Mouse (Mus musculus): ENCODE data around the gene Zfp30. TPM values are rescaled to one million over a fixed set of nuclear protein-coding genes. Genes with fewer than 3 reads are reported as not detected.

The Zfp30 gene
- polyA plus RNA-seq (2015; fragmentation: Nextera tagmentation; extraction: Ambion mirVana), result 0.72 and 0.86 TPM in 2 replicates

DNA sequence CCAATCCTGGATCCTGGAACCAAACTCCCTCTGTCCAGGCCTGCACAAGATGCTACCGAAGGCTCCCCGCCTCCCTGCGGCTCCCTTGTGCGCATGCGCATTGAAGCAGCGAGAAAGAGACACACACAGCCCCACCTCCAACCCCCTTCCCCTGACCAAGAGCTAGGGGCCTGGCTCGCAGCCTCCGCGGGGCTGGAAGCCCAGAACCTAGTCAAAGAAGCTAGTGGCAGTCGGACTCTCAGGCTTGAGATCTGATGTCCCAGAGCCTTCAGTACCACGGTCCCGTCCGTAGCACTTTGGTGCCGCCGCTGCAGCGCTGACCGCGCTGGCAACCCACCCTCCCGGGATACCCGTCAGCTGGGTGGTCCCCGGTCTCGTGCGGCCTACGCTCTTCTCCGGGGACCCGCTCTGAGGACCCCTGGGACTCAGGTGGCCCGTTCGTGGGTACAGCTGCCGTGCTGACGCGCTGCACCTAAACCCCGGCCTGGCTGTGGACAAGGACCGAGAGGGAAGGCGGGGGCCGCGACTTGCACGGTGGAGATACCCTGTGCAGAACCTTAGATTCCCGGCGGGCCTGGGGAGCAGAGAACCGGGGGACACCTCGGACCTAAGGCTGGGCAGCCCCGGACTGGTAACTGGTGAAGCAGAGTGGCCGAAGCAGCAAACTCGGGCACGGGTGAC, at the start of gene Zfp30:
Gene Zfp30 (plus strand): TSS at position 128 of the 681 bp plus-strand sequence.
- under 1% methylated on average over 45 of the region's 45 CpGs for WGBS (ENCODE audit: insufficient replicate concordance)
- Histone ChIP-seq H3K4me1 (ENCODE audit: control insufficient read depth, low read depth, low read length) (peaks cover 3% of the 10 kb centered on the region; the same call in 1 of the 2 replicates), H3K27ac (ENCODE audit: low read length) (no peak within 1 kb of the TSS), H3K36me3 (ENCODE audit: control insufficient read depth, insufficient read depth) (no peaks in the 10 kb centered on the region; the same call in 1 of the 2 replicates), H3K9ac (ENCODE audit: low read depth, low read length) (peak within 1 kb of the TSS; percentile 75), H3K9me3 (replicated peaks; ENCODE audit: control insufficient read depth, low read length) (no peaks in the 10 kb centered on the region; the same call in 1 of the 2 replicates), H3K4me2 (ENCODE audit: low read depth, low read length) (peak within 1 kb of the TSS; percentile 87), H3K27me3 (ENCODE audit: control insufficient read depth, insufficient read depth, low read depth, low read length) (no peaks in the 10 kb centered on the region), H3K4me3 (ENCODE audit: low read depth, low read length) (peak within 1 kb of the TSS; percentile 69)
- ATAC-seq (ENCODE audit: low read depth), result peak; percentile 92

DNA sequence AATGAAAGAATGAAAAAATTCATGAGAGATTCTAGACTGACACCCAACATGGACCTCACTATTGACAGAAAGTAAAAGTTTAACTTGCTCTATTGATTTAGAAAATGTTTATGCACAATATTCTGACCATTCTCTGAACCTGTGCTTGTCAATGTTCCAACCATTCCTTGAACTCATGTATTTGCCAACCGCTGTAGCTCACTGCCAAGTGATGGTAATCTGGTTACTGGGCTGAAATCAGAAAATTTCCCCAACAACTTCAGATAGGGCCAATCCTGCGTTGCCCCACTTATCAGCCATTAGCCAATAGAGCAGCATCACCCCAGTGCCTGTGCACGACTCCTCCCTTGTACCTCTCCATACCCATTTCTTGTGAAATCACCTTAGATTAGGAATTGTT, 41.5 kb upstream of the Zfp30 start:
- H3K4me2 ChIP-seq (ENCODE audit: low read depth, low read length), result no peak overlapping the region
- peak; percentile 35 for ATAC-seq (ENCODE audit: low read depth)
- 42% methylated on average over 3 of the region's 3 CpGs for WGBS (ENCODE audit: insufficient replicate concordance)

DNA sequence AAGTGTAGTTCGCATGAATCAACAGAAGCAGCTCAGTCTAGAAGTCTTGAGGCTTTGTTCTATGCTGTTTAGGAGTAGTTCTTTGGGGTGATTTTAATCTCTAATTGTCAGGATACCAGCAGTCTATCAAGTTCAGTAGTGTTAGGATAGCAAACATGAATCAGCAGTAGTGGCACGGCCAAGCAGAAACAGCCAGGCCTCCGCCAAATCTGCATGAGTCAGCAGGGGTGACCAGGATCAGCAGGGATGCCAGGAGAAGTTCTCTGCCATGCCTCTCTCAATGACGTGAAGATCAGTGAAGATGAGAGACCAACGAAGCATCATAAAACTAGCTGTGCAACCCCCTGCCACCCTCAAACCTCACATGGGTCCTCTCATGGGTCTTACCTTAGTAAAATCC, 23.3 kb upstream of the Zfp30 start:
- Histone ChIP-seq H3K9me3 (replicated peaks; ENCODE audit: control insufficient read depth, low read length) (no peaks in the 10 kb centered on the region), H3K27me3 (ENCODE audit: control insufficient read depth, insufficient read depth, low read depth, low read length) (no peaks in the 10 kb centered on the region), H3K9ac (ENCODE audit: low read depth, low read length) (no peak overlapping the region), H3K27ac (ENCODE audit: low read length) (no peak overlapping the region), H3K4me3 (ENCODE audit: low read depth, low read length) (no peak overlapping the region), H3K36me3 (ENCODE audit: control insufficient read depth, insufficient read depth) (no peaks in the 10 kb centered on the region), H3K4me2 (ENCODE audit: low read depth, low read length) (no peak overlapping the region), H3K4me1 (ENCODE audit: control insufficient read depth, low read depth, low read length) (no peaks in the 10 kb centered on the region)
- ATAC-seq (ENCODE audit: low read depth), result no peak
- WGBS (ENCODE audit: insufficient replicate concordance), result 63% methylated on average over 5 of the region's 5 CpGs

More for the DNA sequence above, 41.5 kb upstream of the Zfp30 start:
- no peaks in the 10 kb centered on the region for H3K9me3 ChIP-seq (replicated peaks; ENCODE audit: control insufficient read depth, low read length)
- no peaks in the 10 kb centered on the region for H3K36me3 ChIP-seq (ENCODE audit: control insufficient read depth, insufficient read depth)
- H3K4me1 ChIP-seq (ENCODE audit: control insufficient read depth, low read depth, low read length), result no peaks in the 10 kb centered on the region
- H3K27ac ChIP-seq (ENCODE audit: low read length), result no peak overlapping the region
- H3K9ac ChIP-seq (ENCODE audit: low read depth, low read length), result no peak overlapping the region
- H3K27me3 ChIP-seq (ENCODE audit: control insufficient read depth, insufficient read depth, low read depth, low read length), result no peaks in the 10 kb centered on the region
- H3K4me3 ChIP-seq (ENCODE audit: low read depth, low read length), result no peak overlapping the region

DNA sequence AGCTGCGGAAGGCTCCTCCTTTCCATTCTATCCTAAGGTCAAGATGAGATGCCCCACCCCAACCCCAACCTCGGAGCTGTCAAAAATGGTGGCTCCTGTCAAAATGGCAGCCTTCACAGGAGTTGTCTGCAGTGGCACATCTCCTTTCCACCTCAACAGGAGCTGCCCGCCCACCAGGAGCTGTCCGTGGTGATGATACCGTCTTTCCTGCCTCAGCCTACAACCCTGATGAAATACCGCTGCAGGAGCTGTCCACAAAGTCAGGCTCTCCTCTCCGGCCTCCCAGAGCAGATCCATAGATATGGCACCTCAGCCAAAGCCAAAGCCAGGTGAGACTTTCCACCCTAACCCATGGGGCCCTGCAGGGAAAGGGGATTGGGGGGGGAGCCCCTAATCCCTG, 19.1 kb upstream of the Zfp30 start:
- H3K4me3 ChIP-seq (ENCODE audit: low read depth, low read length), result no peak overlapping the region
- no peak overlapping the region for H3K4me2 ChIP-seq (ENCODE audit: low read depth, low read length)
- no peaks in the 10 kb centered on the region for H3K27me3 ChIP-seq (ENCODE audit: control insufficient read depth, insufficient read depth, low read depth, low read length)
- H3K36me3 ChIP-seq (ENCODE audit: control insufficient read depth, insufficient read depth), result no peaks in the 10 kb centered on the region
- 65% methylated on average over 7 of the region's 7 CpGs for WGBS (ENCODE audit: insufficient replicate concordance)
- H3K27ac ChIP-seq (ENCODE audit: low read length), result no peak overlapping the region
- no peak for ATAC-seq (ENCODE audit: low read depth)
- no peaks in the 10 kb centered on the region for H3K9me3 ChIP-seq (replicated peaks; ENCODE audit: control insufficient read depth, low read length)
- H3K4me1 ChIP-seq (ENCODE audit: control insufficient read depth, low read depth, low read length), result peaks cover 10% of the 10 kb centered on the region
- no peak overlapping the region for H3K9ac ChIP-seq (ENCODE audit: low read depth, low read length)

DNA sequence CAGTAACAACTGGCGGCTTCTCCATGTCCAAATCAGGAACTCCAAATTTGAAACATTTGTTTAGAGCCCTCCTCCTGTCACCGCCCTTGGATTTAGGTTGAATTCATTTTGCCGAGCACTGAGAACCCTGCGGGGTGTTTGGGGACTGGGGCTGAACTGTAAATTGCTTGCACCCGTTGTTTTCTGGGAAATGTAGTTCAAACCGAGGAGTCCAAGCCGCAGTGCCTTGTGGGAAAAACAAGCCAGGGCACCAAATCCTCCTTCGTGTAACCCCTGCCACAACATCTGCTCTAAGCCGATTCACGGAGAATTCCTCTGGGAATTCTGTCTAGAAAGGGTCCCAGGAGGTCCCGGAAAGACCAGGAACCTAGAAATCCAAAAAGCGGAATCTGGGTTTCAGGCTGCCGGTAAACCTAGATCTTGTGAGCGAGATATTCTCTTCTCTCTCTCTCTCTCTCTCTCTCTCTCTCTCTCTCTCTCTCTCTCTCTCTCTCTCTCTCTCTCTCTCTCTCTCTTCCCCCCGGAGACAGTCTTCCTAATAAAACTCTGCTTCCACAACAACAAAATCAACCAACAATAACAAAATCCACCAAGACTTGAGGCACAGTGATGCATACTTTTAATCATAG, 16.6 kb upstream of the Zfp30 start:
- WGBS (ENCODE audit: insufficient replicate concordance), result 1% methylated on average over 15 of the region's 15 CpGs
- Histone ChIP-seq H3K36me3 (ENCODE audit: control insufficient read depth, insufficient read depth) (peaks cover 5% of the 10 kb centered on the region), H3K27me3 (ENCODE audit: control insufficient read depth, insufficient read depth, low read depth, low read length) (no peaks in the 10 kb centered on the region), H3K9ac (ENCODE audit: low read depth, low read length) (peak overlapping the region; percentile 60), H3K4me1 (ENCODE audit: control insufficient read depth, low read depth, low read length) (peaks cover 15% of the 10 kb centered on the region), H3K4me2 (ENCODE audit: low read depth, low read length) (peak overlapping the region; percentile 86), H3K4me3 (ENCODE audit: low read depth, low read length) (peak overlapping the region; percentile 67), H3K9me3 (replicated peaks; ENCODE audit: control insufficient read depth, low read length) (no peaks in the 10 kb centered on the region), H3K27ac (ENCODE audit: low read length) (0 out of 2 replicates have a peak overlapping the region, but pooled peaks have one; percentile 35)
- ATAC-seq (ENCODE audit: low read depth), result peak; percentile 40

DNA sequence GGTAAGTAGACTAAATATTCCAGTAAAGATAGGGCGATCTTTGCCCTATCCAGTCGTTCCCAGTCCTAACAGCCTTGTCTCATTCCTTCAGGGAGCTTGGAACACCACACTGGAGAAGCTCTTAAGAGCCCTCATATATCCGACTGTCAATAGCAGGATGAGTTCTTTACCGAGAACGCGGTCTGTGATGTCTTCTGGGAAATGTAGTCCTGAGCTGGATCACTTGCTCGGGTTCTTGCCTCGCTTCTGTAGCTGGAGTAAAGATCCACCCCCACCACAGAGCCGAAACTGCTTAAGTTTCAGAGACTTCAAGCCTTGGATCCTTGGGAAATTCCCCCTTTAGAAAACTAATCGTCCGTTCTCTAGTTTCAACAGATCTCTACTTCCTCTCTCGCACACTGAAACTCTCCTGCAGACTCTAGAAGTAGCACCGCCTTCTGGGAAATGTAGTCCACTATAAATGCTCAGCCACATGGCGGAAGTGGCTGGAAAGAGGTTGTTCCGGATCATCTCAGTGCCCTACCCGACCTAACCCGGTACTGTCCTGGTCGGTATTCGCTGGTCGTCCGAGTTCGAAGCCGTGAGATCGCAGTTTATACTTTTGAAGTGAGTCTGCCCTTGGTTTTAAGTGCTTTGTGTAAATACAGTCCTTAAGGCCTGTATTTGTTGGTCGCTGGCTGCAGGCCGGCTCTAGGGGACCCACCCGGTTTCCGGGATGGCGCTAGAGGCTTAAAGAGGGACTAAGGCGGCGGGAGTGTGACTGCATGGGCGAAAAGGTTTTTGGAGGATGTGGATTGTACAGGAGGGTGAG, 15.5 kb upstream of the Zfp30 start, which contains the start of gene Zfp84:
Gene Zfp84 (plus strand): TSS at position 463 of the 811 bp plus-strand sequence.
- Histone ChIP-seq H3K4me2 (ENCODE audit: low read depth, low read length) (peak within 1 kb of the TSS; percentile 86), H3K27ac (ENCODE audit: low read length) (peak within 1 kb of the TSS; percentile 78), H3K27me3 (ENCODE audit: control insufficient read depth, insufficient read depth, low read depth, low read length) (no peaks in the 10 kb centered on the region), H3K4me3 (ENCODE audit: low read depth, low read length) (peak within 1 kb of the TSS; percentile 80), H3K9ac (ENCODE audit: low read depth, low read length) (peak within 1 kb of the TSS; percentile 75), H3K36me3 (ENCODE audit: control insufficient read depth, insufficient read depth) (peaks cover 10% of the 10 kb centered on the region), H3K4me1 (ENCODE audit: control insufficient read depth, low read depth, low read length) (peaks cover 15% of the 10 kb centered on the region), H3K9me3 (replicated peaks; ENCODE audit: control insufficient read depth, low read length) (no peaks in the 10 kb centered on the region)
- under 1% methylated on average over 32 of the region's 32 CpGs for WGBS (ENCODE audit: insufficient replicate concordance)
- peak; percentile 95 for ATAC-seq (ENCODE audit: low read depth)

DNA sequence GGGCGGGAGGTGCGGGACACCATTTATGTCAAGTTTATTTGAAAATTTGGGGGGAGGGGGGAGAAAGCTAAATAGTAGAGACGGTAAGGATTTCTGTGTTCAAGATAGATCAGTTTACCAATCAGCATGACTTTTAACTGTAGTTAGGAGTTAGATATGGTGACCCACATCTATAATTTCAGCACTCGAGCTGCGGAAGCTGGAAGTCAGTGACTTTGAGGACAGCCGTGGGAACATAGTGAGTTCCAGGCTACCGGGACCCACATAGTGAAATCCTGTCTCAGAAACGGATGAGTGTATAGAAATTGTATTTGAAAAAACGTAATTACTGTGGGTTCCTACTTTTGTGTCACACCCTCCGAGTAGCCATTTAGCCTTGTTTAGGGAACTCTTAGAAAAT, 14.8 kb upstream of the Zfp30 start:
- Histone ChIP-seq H3K9ac (ENCODE audit: low read depth, low read length) (peak overlapping the region; percentile 75), H3K4me3 (ENCODE audit: low read depth, low read length) (peak overlapping the region; percentile 80), H3K27me3 (ENCODE audit: control insufficient read depth, insufficient read depth, low read depth, low read length) (no peaks in the 10 kb centered on the region), H3K36me3 (ENCODE audit: control insufficient read depth, insufficient read depth) (peaks cover 10% of the 10 kb centered on the region), H3K9me3 (replicated peaks; ENCODE audit: control insufficient read depth, low read length) (no peaks in the 10 kb centered on the region), H3K4me2 (ENCODE audit: low read depth, low read length) (peak overlapping the region; percentile 86), H3K4me1 (ENCODE audit: control insufficient read depth, low read depth, low read length) (peaks cover 15% of the 10 kb centered on the region), H3K27ac (ENCODE audit: low read length) (peak overlapping the region; percentile 78)
- no peak for ATAC-seq (ENCODE audit: low read depth)
- 2% methylated on average over 10 of the region's 10 CpGs for WGBS (ENCODE audit: insufficient replicate concordance)

DNA sequence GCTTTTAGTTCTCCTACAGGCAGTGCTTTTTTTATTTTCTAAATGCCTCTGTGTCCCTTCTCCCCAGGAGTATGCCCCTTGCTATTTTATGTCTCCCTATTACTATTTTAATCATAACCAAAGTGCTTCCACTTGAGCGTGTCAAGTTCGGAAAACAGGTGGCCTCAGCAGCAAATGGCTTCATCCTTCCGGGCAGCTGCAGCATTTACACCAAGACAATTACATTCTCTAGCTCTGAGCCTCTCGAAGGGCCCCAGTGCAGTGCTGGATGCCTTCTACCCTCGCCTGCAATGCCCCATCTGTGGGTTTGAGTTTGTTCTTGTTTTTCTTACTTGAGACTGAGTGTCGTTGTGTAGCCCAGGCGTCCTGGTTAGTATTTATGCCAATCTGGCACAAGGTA, 10.3 kb upstream of the Zfp30 start:
- peaks cover 51% of the 10 kb centered on the region for H3K36me3 ChIP-seq (ENCODE audit: control insufficient read depth, insufficient read depth)
- H3K27ac ChIP-seq (ENCODE audit: low read length), result no peak overlapping the region
- no peak overlapping the region for H3K9ac ChIP-seq (ENCODE audit: low read depth, low read length)
- WGBS (ENCODE audit: insufficient replicate concordance), result 82% methylated on average over 7 of the region's 7 CpGs
- H3K27me3 ChIP-seq (ENCODE audit: control insufficient read depth, insufficient read depth, low read depth, low read length), result no peaks in the 10 kb centered on the region
- no peaks in the 10 kb centered on the region for H3K9me3 ChIP-seq (replicated peaks; ENCODE audit: control insufficient read depth, low read length)
- no peak for ATAC-seq (ENCODE audit: low read depth)
- peaks cover 12% of the 10 kb centered on the region for H3K4me1 ChIP-seq (ENCODE audit: control insufficient read depth, low read depth, low read length)
- H3K4me2 ChIP-seq (ENCODE audit: low read depth, low read length), result no peak overlapping the region
- no peak overlapping the region for H3K4me3 ChIP-seq (ENCODE audit: low read depth, low read length)
